Mouse (Mus musculus) liver, postnatal 0 days (tissue): ENCODE data around the gene Dnaic2.

ENCODE experiments used
- CTCF ChIP-seq: sonication (generic); IDR thresholded peaks from 2 replicates; pipeline ENCODE4 v1.5.1; 2016; ENCODE audit warnings: antibody characterized with exemption, low read depth
- EP300 ChIP-seq: IDR thresholded peaks from 2 replicates; pipeline ENCODE4 v1.6.1; 2016; ENCODE audit warnings: antibody characterized with exemption, low read depth, mild to moderate bottlenecking

DNA sequence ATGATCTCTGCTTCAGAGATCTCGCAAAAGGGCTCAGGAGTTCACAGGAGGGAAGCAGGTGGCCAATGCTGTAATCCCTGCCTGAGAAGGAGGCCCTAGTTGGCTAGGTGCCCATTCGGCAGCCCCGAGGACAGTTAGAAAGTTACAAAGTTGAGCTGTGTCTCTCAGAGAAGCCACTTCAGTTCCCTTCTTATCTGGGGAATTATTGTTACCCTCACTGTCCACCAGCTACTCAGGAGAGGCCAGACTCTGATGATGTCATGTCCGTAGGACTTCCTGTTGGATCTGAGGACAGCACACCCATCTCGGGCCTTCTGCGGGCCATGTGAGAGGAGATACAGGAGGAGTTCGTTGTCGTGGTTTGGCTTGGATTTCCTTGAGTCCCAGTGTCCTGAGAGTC lies 47.6 kb upstream of the Dnaic2 start:
- no peak for TF ChIP-seq CTCF
- no peak for TF ChIP-seq EP300
